Mouse (Mus musculus): ENCODE measurements at regions not wholly inside any gene's neighbourhood (a gene's known extent, or its start where the extent isn't known, plus 50 kb on each side); places are given as distances from the start of the nearest gene placed in this dataset.
"Not testable (repeated sequence)": the region's sequence is repeated elsewhere in the genome, so short reads cannot be mapped to it uniquely, and the experiment has no call there.

- Histone ChIP-seq H3K36me3 (ENCODE audit: control insufficient read depth, insufficient read depth, low read length) (no peaks in the 10 kb centered on the region), H3K27me3 (ENCODE audit: control insufficient read depth, insufficient read depth, low read length) (no peaks in the 10 kb centered on the region), H3K27ac (ENCODE audit: control insufficient read depth, insufficient read depth, low read depth, low read length) (no peak overlapping the region), H3K4me3 (ENCODE audit: control insufficient read depth, low read depth, low read length) (no peak overlapping the region), H3K4me1 (ENCODE audit: control insufficient read depth, insufficient read depth, low read length) (no peaks in the 10 kb centered on the region)
- TF ChIP-seq CTCF (IDR thresholded peaks at IDR 0.05; ENCODE audit: control insufficient read depth, insufficient read depth, insufficient replicate concordance, low read depth, low read length), result no peak
- TF ChIP-seq POLR2A (IDR thresholded peaks at IDR 0.05; ENCODE audit: control insufficient read depth, low read depth, low read length), result no peak
Observed at GRCm38 (mm10) chr17:84859916-84860315, 69.3 kb upstream of the Lrpprc start.

DNA sequence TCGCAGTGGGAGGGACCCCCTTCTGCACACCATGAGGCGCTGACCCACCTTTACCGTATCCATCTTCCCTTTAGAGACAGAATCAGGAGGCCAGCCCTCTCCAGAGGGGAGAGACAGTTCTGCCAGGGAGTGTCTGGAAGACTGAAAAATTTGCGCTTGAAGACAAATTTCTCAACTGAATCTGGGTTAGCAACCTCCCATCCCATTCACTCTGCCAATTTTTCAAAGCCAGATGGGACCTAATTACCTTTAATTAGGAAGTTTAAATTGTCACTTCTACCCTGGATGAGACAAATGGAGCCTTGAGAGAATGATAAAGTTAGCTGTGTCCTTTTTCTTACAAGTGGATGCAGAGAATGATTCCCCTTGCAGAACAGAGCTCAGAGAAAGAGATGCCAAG, 70.2 kb upstream of the Lrpprc start:
- Histone ChIP-seq H3K36me3 (ENCODE audit: control insufficient read depth, insufficient read depth, low read length) (no peaks in the 10 kb centered on the region), H3K4me1 (ENCODE audit: control insufficient read depth, insufficient read depth, low read length) (no peaks in the 10 kb centered on the region), H3K27me3 (ENCODE audit: control insufficient read depth, insufficient read depth, low read length) (no peaks in the 10 kb centered on the region), H3K27ac (ENCODE audit: control insufficient read depth, insufficient read depth, low read depth, low read length) (no peak overlapping the region), H3K4me3 (ENCODE audit: control insufficient read depth, low read depth, low read length) (no peak overlapping the region)
- no peak for TF ChIP-seq POLR2A (IDR thresholded peaks at IDR 0.05; ENCODE audit: control insufficient read depth, low read depth, low read length)
- no peak for TF ChIP-seq CTCF (IDR thresholded peaks at IDR 0.05; ENCODE audit: control insufficient read depth, insufficient read depth, insufficient replicate concordance, low read depth, low read length)

GRCm38 (mm10) chr17:84864231-84864630, 73.6 kb upstream of the Lrpprc start:
- not testable (repeated sequence) for H3K27me3 ChIP-seq (ENCODE audit: control insufficient read depth, insufficient read depth, low read length); H3K4me1 ChIP-seq (ENCODE audit: control insufficient read depth, insufficient read depth, low read length); H3K36me3 ChIP-seq (ENCODE audit: control insufficient read depth, insufficient read depth, low read length); H3K27ac ChIP-seq (ENCODE audit: control insufficient read depth, insufficient read depth, low read depth, low read length); H3K4me3 ChIP-seq (ENCODE audit: control insufficient read depth, low read depth, low read length)

GRCm38 (mm10) chr17:84865158-84865557, 74.6 kb upstream of the Lrpprc start:
- no peak overlapping the region for H3K27ac ChIP-seq (ENCODE audit: control insufficient read depth, insufficient read depth, low read depth, low read length)
- no peak overlapping the region for H3K4me3 ChIP-seq (ENCODE audit: control insufficient read depth, low read depth, low read length)

DNA sequence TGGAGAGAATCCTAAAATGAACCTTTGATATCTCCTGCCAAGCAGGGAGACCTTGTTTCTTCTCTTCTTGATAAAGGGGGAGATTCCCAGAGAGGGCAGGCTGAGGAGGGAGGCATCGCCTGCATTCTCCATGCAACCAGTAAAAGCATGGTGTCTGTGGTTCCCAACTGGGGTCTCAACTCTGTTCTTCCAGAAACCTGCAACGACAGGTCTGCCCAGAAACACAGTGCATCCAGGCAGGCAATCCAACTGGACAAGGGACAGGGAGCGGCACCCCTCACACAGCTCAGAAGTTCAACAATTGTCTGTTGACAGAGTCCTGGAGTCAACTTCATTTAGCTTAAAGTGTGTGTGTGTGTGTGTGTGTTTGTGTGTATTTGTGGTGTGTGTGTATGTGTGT, 75.0 kb upstream of the Lrpprc start:
- TF ChIP-seq CTCF (IDR thresholded peaks at IDR 0.05; ENCODE audit: control insufficient read depth, insufficient read depth, insufficient replicate concordance, low read depth, low read length) (no peak), POLR2A (IDR thresholded peaks at IDR 0.05; ENCODE audit: control insufficient read depth, low read depth, low read length) (no peak)
- H3K27me3 ChIP-seq (ENCODE audit: control insufficient read depth, insufficient read depth, low read length), result no peaks in the 10 kb centered on the region
- no peaks in the 10 kb centered on the region for H3K36me3 ChIP-seq (ENCODE audit: control insufficient read depth, insufficient read depth, low read length)
- H3K4me1 ChIP-seq (ENCODE audit: control insufficient read depth, insufficient read depth, low read length), result no peaks in the 10 kb centered on the region
- no peak overlapping the region for H3K27ac ChIP-seq (ENCODE audit: control insufficient read depth, insufficient read depth, low read depth, low read length)
- no peak overlapping the region for H3K4me3 ChIP-seq (ENCODE audit: control insufficient read depth, low read depth, low read length)

More at GRCm38 (mm10) chr17:84865158-84865557, 74.6 kb upstream of the Lrpprc start:
- no peaks in the 10 kb centered on the region for H3K36me3 ChIP-seq (ENCODE audit: control insufficient read depth, insufficient read depth, low read length)
- no peaks in the 10 kb centered on the region for H3K4me1 ChIP-seq (ENCODE audit: control insufficient read depth, insufficient read depth, low read length)
- H3K27me3 ChIP-seq (ENCODE audit: control insufficient read depth, insufficient read depth, low read length), result no peaks in the 10 kb centered on the region
- no peak for TF ChIP-seq CTCF (IDR thresholded peaks at IDR 0.05; ENCODE audit: control insufficient read depth, insufficient read depth, insufficient replicate concordance, low read depth, low read length)
- TF ChIP-seq POLR2A (IDR thresholded peaks at IDR 0.05; ENCODE audit: control insufficient read depth, low read depth, low read length), result no peak

- no peaks in the 10 kb centered on the region for H3K4me1 ChIP-seq (ENCODE audit: control insufficient read depth, insufficient read depth, low read length)
- no peak for TF ChIP-seq POLR2A (IDR thresholded peaks at IDR 0.05; ENCODE audit: control insufficient read depth, low read depth, low read length)
- no peak for TF ChIP-seq CTCF (IDR thresholded peaks at IDR 0.05; ENCODE audit: control insufficient read depth, insufficient read depth, insufficient replicate concordance, low read depth, low read length)
- no peak overlapping the region for H3K4me3 ChIP-seq (ENCODE audit: control insufficient read depth, low read depth, low read length)
- no peaks in the 10 kb centered on the region for H3K27me3 ChIP-seq (ENCODE audit: control insufficient read depth, insufficient read depth, low read length)
- H3K36me3 ChIP-seq (ENCODE audit: control insufficient read depth, insufficient read depth, low read length), result no peaks in the 10 kb centered on the region
- no peak overlapping the region for H3K27ac ChIP-seq (ENCODE audit: control insufficient read depth, insufficient read depth, low read depth, low read length)
Observed at GRCm38 (mm10) chr17:84869074-84869722, 78.6 kb upstream of the Lrpprc start.

DNA sequence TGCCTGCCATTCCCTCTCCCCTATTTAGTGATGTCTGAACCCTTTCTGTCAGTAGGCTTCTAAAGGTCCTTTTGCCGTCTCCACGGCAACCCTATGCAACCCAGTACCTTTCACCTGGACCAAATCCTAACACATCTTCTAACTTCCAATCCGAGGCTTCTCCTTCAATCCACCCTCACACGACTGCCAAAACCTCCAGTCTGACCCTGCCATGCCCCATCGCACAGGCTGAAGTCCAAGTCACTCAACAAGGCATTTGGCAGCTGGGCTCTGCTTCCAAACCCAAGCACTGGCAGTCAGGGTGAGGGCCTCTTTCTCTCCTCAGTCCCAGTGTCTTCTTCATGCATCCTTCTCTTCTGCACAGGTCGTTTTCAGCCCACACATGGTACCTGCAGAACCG, 83.0 kb upstream of the Lrpprc start:
- no peak overlapping the region for H3K4me3 ChIP-seq (ENCODE audit: control insufficient read depth, low read depth, low read length)
- H3K27me3 ChIP-seq (ENCODE audit: control insufficient read depth, insufficient read depth, low read length), result no peaks in the 10 kb centered on the region
- no peak overlapping the region for H3K27ac ChIP-seq (ENCODE audit: control insufficient read depth, insufficient read depth, low read depth, low read length)
- H3K4me1 ChIP-seq (ENCODE audit: control insufficient read depth, insufficient read depth, low read length), result peaks cover 2% of the 10 kb centered on the region; the same call in 1 of the 2 replicates
- no peaks in the 10 kb centered on the region for H3K36me3 ChIP-seq (ENCODE audit: control insufficient read depth, insufficient read depth, low read length)
- no peak for TF ChIP-seq POLR2A (IDR thresholded peaks at IDR 0.05; ENCODE audit: control insufficient read depth, low read depth, low read length)
- no peak for TF ChIP-seq CTCF (IDR thresholded peaks at IDR 0.05; ENCODE audit: control insufficient read depth, insufficient read depth, insufficient replicate concordance, low read depth, low read length)

- no peaks in the 10 kb centered on the region for H3K27me3 ChIP-seq (ENCODE audit: control insufficient read depth, insufficient read depth, low read length)
- H3K36me3 ChIP-seq (ENCODE audit: control insufficient read depth, insufficient read depth, low read length), result no peaks in the 10 kb centered on the region
- no peak overlapping the region for H3K4me3 ChIP-seq (ENCODE audit: control insufficient read depth, low read depth, low read length)
- no peak overlapping the region for H3K27ac ChIP-seq (ENCODE audit: control insufficient read depth, insufficient read depth, low read depth, low read length)
- peaks cover 5% of the 10 kb centered on the region for H3K4me1 ChIP-seq (ENCODE audit: control insufficient read depth, insufficient read depth, low read length)
- TF ChIP-seq CTCF (IDR thresholded peaks at IDR 0.05; ENCODE audit: control insufficient read depth, insufficient read depth, insufficient replicate concordance, low read depth, low read length) (no peak), POLR2A (IDR thresholded peaks at IDR 0.05; ENCODE audit: control insufficient read depth, low read depth, low read length) (no peak)
Observed at GRCm38 (mm10) chr17:84874494-84874893, 82.0 kb upstream of the Ppm1b start.

Data from testis, adult 2 months (tissue).